ENCODE assay signal across 14 mouse cellular contexts in the genomic region with DNA sequence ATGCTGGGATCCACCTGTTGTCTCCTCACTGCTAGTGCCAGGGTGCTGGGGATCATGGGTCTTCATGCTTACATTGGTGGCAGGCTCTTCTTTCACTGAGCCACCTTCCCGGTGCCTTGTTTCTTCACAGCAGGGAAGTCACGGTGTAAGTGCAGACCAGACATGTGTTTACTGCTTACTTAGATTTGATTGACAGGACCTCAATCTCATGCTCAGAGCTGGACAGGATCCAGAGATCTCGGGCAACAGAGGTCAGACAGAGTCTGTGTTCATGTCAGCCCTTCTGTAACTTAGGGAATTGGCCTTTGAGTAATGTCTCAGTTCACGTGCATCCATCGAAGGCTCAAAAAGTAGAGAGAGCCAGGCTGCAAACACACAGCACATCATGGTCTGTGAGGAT.
"Had no signal": no experiment of that assay in that cellular context is flagged by ENCODE, and none has a peak within 500 bp of the region (broad histone marks: within the 10 kb centered on the region; RNA-seq: fewer than 3 reads in every experiment).

No protein-coding gene starts in this region.

- H3K9ac ChIP-seq: liver, embryonic 13.5 days; liver, postnatal 0 days; lung, embryonic 15.5 days; midbrain, embryonic 13.5 days had no signal

- H3K4me2 ChIP-seq: liver, embryonic 13.5 days; lung, embryonic 15.5 days; midbrain, embryonic 13.5 days had no signal

- H3K27me3 ChIP-seq: liver, embryonic 13.5 days; lung, embryonic 15.5 days; midbrain, embryonic 13.5 days had no signal

- H3K36me3 ChIP-seq: limb, embryonic 10.5 days; liver, embryonic 13.5 days; lung, embryonic 15.5 days; midbrain, embryonic 13.5 days had no signal

- H3K4me3 ChIP-seq: left cerebral cortex, adult 2 months; limb, embryonic 10.5 days; liver, embryonic 13.5 days; lung, embryonic 15.5 days; megakaryocyte, embryonic 14.5 days; midbrain, embryonic 13.5 days had no signal

- DNase-seq: liver, embryonic 13.5 days; liver, postnatal 0 days; lung, postnatal 14 days; right cerebral cortex, postnatal 14 days; thymus, adult 18-20 months; thymus, postnatal 14 days had no signal

- H3K27ac ChIP-seq: left cerebral cortex, adult 2 months; limb, embryonic 10.5 days; liver, embryonic 13.5 days; lung, embryonic 15.5 days; macrophage; midbrain, embryonic 13.5 days had no signal

- H3K9me3 ChIP-seq: limb, embryonic 10.5 days; liver, embryonic 13.5 days; lung, embryonic 15.5 days; midbrain, embryonic 13.5 days had no signal

- H3K4me1 ChIP-seq: limb, embryonic 10.5 days; lung, embryonic 15.5 days had no signal

- ATAC-seq: inflammation-experienced regulatory T-cells, adult 6 months; intestine, postnatal 0 days; liver, postnatal 0 days; midbrain, embryonic 13.5 days had no signal
